Mouse (Mus musculus): Measurements from ENCODE around the gene Abhd16a. TPM values are rescaled to one million over a fixed set of nuclear protein-coding genes. Genes with fewer than 3 reads are reported as not detected.

Gene Abhd16a
- polyA plus RNA-seq, 1 experiment from 2014 or later: 40.2 TPM

- H3K9me3 ChIP-seq (ENCODE audit: control insufficient read depth, low read length): no peaks in the 10 kb centered on the region
- peak within 1 kb of the TSS; percentile 75 for H3K27ac ChIP-seq (ENCODE audit: low read depth, low read length)
- H3K36me3 ChIP-seq (ENCODE audit: control insufficient read depth, insufficient read depth, low read length): no peaks in the 10 kb centered on the region
- 0 out of 2 replicates have a peak, but pooled peaks cover 2% of the 10 kb centered on the region for H3K4me1 ChIP-seq (replicated peaks; ENCODE audit: control insufficient read depth, insufficient read depth, low read length)
- ATAC-seq (ENCODE audit: low FRiP score) (peak; percentile 54; the same call in 1 of the 2 replicates), DNase-seq (ENCODE audit: low spot score) (peak; percentile 75)
- H3K27me3 ChIP-seq (ENCODE audit: control insufficient read depth, insufficient read depth, low read length): no peaks in the 10 kb centered on the region
- WGBS: under 1% methylated on average over 36 of the region's 36 CpGs
- peak within 1 kb of the TSS; percentile 90 for H3K9ac ChIP-seq (ENCODE audit: low read depth, low read length)
- H3K4me2 ChIP-seq (replicated peaks; ENCODE audit: low read depth, low read length): peak within 1 kb of the TSS; percentile 82
- peak within 1 kb of the TSS; percentile 60 for H3K4me3 ChIP-seq (ENCODE audit: low read depth, low read length)
These were observed 37.1 kb downstream of the Abhd16a start, which contains the start of gene D17H6S53E for GRCm38 (mm10) chr17:35126206-35126611. TSS of gene D17H6S53E (plus strand) at chr17:35126373.

GRCm38 (mm10) chr17:35127017-35127416, 38.0 kb downstream of the Abhd16a start:
- H3K36me3 ChIP-seq (ENCODE audit: control insufficient read depth, insufficient read depth, low read length): no peaks in the 10 kb centered on the region
- H3K4me3 ChIP-seq (ENCODE audit: low read depth, low read length): peak overlapping the region; percentile 60; the same call in 1 of the 2 replicates
- H3K27ac ChIP-seq (ENCODE audit: low read depth, low read length): no peak overlapping the region
- H3K4me1 ChIP-seq (replicated peaks; ENCODE audit: control insufficient read depth, insufficient read depth, low read length): 0 out of 2 replicates have a peak, but pooled peaks cover 2% of the 10 kb centered on the region
- no peaks in the 10 kb centered on the region for H3K27me3 ChIP-seq (ENCODE audit: control insufficient read depth, insufficient read depth, low read length)
- peak overlapping the region; percentile 82 for H3K4me2 ChIP-seq (replicated peaks; ENCODE audit: low read depth, low read length)
- ATAC-seq (ENCODE audit: low FRiP score): no peak
- WGBS: 69% methylated on average over 13 of the region's 13 CpGs
- H3K9ac ChIP-seq (ENCODE audit: low read depth, low read length): no peak overlapping the region; the same call in 1 of the 2 replicates
- H3K9me3 ChIP-seq (ENCODE audit: control insufficient read depth, low read length): no peaks in the 10 kb centered on the region
- no peak for DNase-seq (ENCODE audit: low spot score)

- H3K27ac ChIP-seq (ENCODE audit: low read depth, low read length): no peak overlapping the region
- 0 out of 2 replicates have a peak, but pooled peaks cover 2% of the 10 kb centered on the region for H3K4me1 ChIP-seq (replicated peaks; ENCODE audit: control insufficient read depth, insufficient read depth, low read length)
- H3K4me3 ChIP-seq (ENCODE audit: low read depth, low read length): no peak overlapping the region
- no peaks in the 10 kb centered on the region for H3K9me3 ChIP-seq (ENCODE audit: control insufficient read depth, low read length)
- no peak overlapping the region for H3K9ac ChIP-seq (ENCODE audit: low read depth, low read length)
- H3K36me3 ChIP-seq (ENCODE audit: control insufficient read depth, insufficient read depth, low read length): no peaks in the 10 kb centered on the region
- H3K27me3 ChIP-seq (ENCODE audit: control insufficient read depth, insufficient read depth, low read length): no peaks in the 10 kb centered on the region
- ATAC-seq (ENCODE audit: low FRiP score) (no peak), DNase-seq (ENCODE audit: low spot score) (no peak)
- 65% methylated on average over 11 of the region's 11 CpGs for WGBS
- H3K4me2 ChIP-seq (replicated peaks; ENCODE audit: low read depth, low read length): no peak overlapping the region
These were observed 39.9 kb downstream of the Abhd16a start for GRCm38 (mm10) chr17:35128996-35129395.

- ATAC-seq (ENCODE audit: low FRiP score) (no peak), DNase-seq (ENCODE audit: low spot score) (no peak)
- no peak overlapping the region for H3K4me3 ChIP-seq (ENCODE audit: low read depth, low read length)
- no peak overlapping the region for H3K9ac ChIP-seq (ENCODE audit: low read depth, low read length)
- 89% methylated on average over 8 of the region's 8 CpGs for WGBS
- no peaks in the 10 kb centered on the region for H3K27me3 ChIP-seq (ENCODE audit: control insufficient read depth, insufficient read depth, low read length)
- H3K36me3 ChIP-seq (ENCODE audit: control insufficient read depth, insufficient read depth, low read length): no peaks in the 10 kb centered on the region
- no peak overlapping the region for H3K4me2 ChIP-seq (replicated peaks; ENCODE audit: low read depth, low read length)
- no peak overlapping the region for H3K27ac ChIP-seq (ENCODE audit: low read depth, low read length)
- no peaks in the 10 kb centered on the region for H3K9me3 ChIP-seq (ENCODE audit: control insufficient read depth, low read length)
- H3K4me1 ChIP-seq (replicated peaks; ENCODE audit: control insufficient read depth, insufficient read depth, low read length): 0 out of 2 replicates have a peak, but pooled peaks cover 2% of the 10 kb centered on the region
These were observed 42.0 kb downstream of the Abhd16a start for GRCm38 (mm10) chr17:35131038-35131437.

GRCm38 (mm10) chr17:35131500-35132173, 42.6 kb downstream of the Abhd16a start, which contains the start of gene Apom:
TSS of gene Apom (minus strand) at chr17:35132050.
- DNase-seq (ENCODE audit: low spot score) (no peak), ATAC-seq (ENCODE audit: low FRiP score) (no peak)
- WGBS: 79% methylated on average over 15 of the region's 15 CpGs

GRCm38 (mm10) chr17:35132174-35132560, 43.1 kb downstream of the Abhd16a start:
- H3K4me2 ChIP-seq (replicated peaks; ENCODE audit: low read depth, low read length): no peak overlapping the region
- no peak overlapping the region for H3K27ac ChIP-seq (ENCODE audit: low read depth, low read length)
- peaks cover 4% of the 10 kb centered on the region; the same call in 1 of the 2 replicates for H3K4me1 ChIP-seq (replicated peaks; ENCODE audit: control insufficient read depth, insufficient read depth, low read length)
- no peaks in the 10 kb centered on the region for H3K36me3 ChIP-seq (ENCODE audit: control insufficient read depth, insufficient read depth, low read length)
- no peak for DNase-seq (ENCODE audit: low spot score)
- no peaks in the 10 kb centered on the region for H3K9me3 ChIP-seq (ENCODE audit: control insufficient read depth, low read length)
- H3K9ac ChIP-seq (ENCODE audit: low read depth, low read length): no peak overlapping the region
- H3K4me3 ChIP-seq (ENCODE audit: low read depth, low read length): no peak overlapping the region
- no peak for ATAC-seq (ENCODE audit: low FRiP score)
- WGBS: 76% methylated on average over 3 of the region's 3 CpGs
- H3K27me3 ChIP-seq (ENCODE audit: control insufficient read depth, insufficient read depth, low read length): no peaks in the 10 kb centered on the region

More at GRCm38 (mm10) chr17:35131500-35132173, 42.6 kb downstream of the Abhd16a start, which contains the start of gene Apom:
- Histone ChIP-seq H3K9me3 (ENCODE audit: control insufficient read depth, low read length) (no peaks in the 10 kb centered on the region), H3K27me3 (ENCODE audit: control insufficient read depth, insufficient read depth, low read length) (no peaks in the 10 kb centered on the region), H3K4me3 (ENCODE audit: low read depth, low read length) (no peak within 1 kb of the TSS), H3K4me1 (replicated peaks; ENCODE audit: control insufficient read depth, insufficient read depth, low read length) (peaks cover 3% of the 10 kb centered on the region; the same call in 1 of the 2 replicates), H3K9ac (ENCODE audit: low read depth, low read length) (no peak within 1 kb of the TSS), H3K27ac (ENCODE audit: low read depth, low read length) (no peak within 1 kb of the TSS), H3K4me2 (replicated peaks; ENCODE audit: low read depth, low read length) (no peak within 1 kb of the TSS), H3K36me3 (ENCODE audit: control insufficient read depth, insufficient read depth, low read length) (no peaks in the 10 kb centered on the region)

- no peak overlapping the region for H3K4me3 ChIP-seq (ENCODE audit: low read depth, low read length)
- no peaks in the 10 kb centered on the region for H3K27me3 ChIP-seq (ENCODE audit: control insufficient read depth, insufficient read depth, low read length)
- peaks cover 4% of the 10 kb centered on the region; the same call in 1 of the 2 replicates for H3K4me1 ChIP-seq (replicated peaks; ENCODE audit: control insufficient read depth, insufficient read depth, low read length)
- DNase-seq (ENCODE audit: low spot score): no peak
- 94% methylated on average over 7 of the region's 7 CpGs for WGBS
- H3K9me3 ChIP-seq (ENCODE audit: control insufficient read depth, low read length): no peaks in the 10 kb centered on the region
- no peak overlapping the region for H3K9ac ChIP-seq (ENCODE audit: low read depth, low read length)
- H3K27ac ChIP-seq (ENCODE audit: low read depth, low read length): no peak overlapping the region
- H3K36me3 ChIP-seq (ENCODE audit: control insufficient read depth, insufficient read depth, low read length): peaks cover 1% of the 10 kb centered on the region; the same call in 1 of the 2 replicates
- H3K4me2 ChIP-seq (replicated peaks; ENCODE audit: low read depth, low read length): no peak overlapping the region
- ATAC-seq (ENCODE audit: low FRiP score): no peak
These were observed 44.5 kb downstream of the Abhd16a start for GRCm38 (mm10) chr17:35133517-35133916.

- H3K27ac ChIP-seq (ENCODE audit: low read depth, low read length): peak within 1 kb of the TSS; percentile 90
- peaks cover 4% of the 10 kb centered on the region; the same call in 1 of the 2 replicates for H3K4me1 ChIP-seq (replicated peaks; ENCODE audit: control insufficient read depth, insufficient read depth, low read length)
- peak within 1 kb of the TSS; percentile 78 for H3K4me2 ChIP-seq (replicated peaks; ENCODE audit: low read depth, low read length)
- ATAC-seq (ENCODE audit: low FRiP score) (peak; percentile 96), DNase-seq (ENCODE audit: low spot score) (peak; percentile 97)
- peak within 1 kb of the TSS; percentile 84 for H3K9ac ChIP-seq (ENCODE audit: low read depth, low read length)
- no peaks in the 10 kb centered on the region for H3K9me3 ChIP-seq (ENCODE audit: control insufficient read depth, low read length)
- peaks cover 8% of the 10 kb centered on the region; the same call in 1 of the 2 replicates for H3K36me3 ChIP-seq (ENCODE audit: control insufficient read depth, insufficient read depth, low read length)
- WGBS: under 1% methylated on average over 66 of the region's 66 CpGs
- no peaks in the 10 kb centered on the region for H3K27me3 ChIP-seq (ENCODE audit: control insufficient read depth, insufficient read depth, low read length)
- peak within 1 kb of the TSS; percentile 69 for H3K4me3 ChIP-seq (ENCODE audit: low read depth, low read length)
These were observed 45.9 kb downstream of the Abhd16a start, which contains the start of gene Bag6 for GRCm38 (mm10) chr17:35134801-35135590. TSS of gene Bag6 (plus strand) at chr17:35135178.

Data from hindbrain, embryonic 11.5 days (tissue).